Mouse (Mus musculus) forebrain, embryonic 11.5 days (tissue): Measurements from ENCODE around the gene Tubg2. TPM values are rescaled to one million over a fixed set of nuclear protein-coding genes. Genes with fewer than 3 reads are reported as not detected.
"Not testable (repeated sequence)": the region's sequence is repeated elsewhere in the genome, so short reads cannot be mapped to it uniquely, and the experiment has no call there.

Experiments used
- ATAC-seq: fragments of 200-750 bp; cut with Nextera tagmentation; replicated peaks from 2 replicates; pipeline ENCODE4 v1.8.0; 2017; ENCODE audit warnings: moderate TSS enrichment; ENCODE audit not compliant: low FRiP score
- DNase-seq: peaks from one replicate; pipeline ENCODE4 v3.0.0-alpha.2; 2017; ENCODE audit warnings: low spot score
- H3K27ac ChIP-seq: fragments of 300-500 bp; sonication (generic); 2 replicates; pipeline ENCODE4 v1.5.1; 2014; ENCODE audit warnings: low read depth, low read length
- H3K27me3 ChIP-seq: fragments of 300-500 bp; sonication (generic); 2 replicates; pipeline ENCODE4 v1.6.1; 2014; ENCODE audit warnings: mild to moderate bottlenecking, low read length, mixed read lengths; ENCODE audit not compliant: control insufficient read depth, insufficient read depth
- H3K36me3 ChIP-seq: fragments of 300-500 bp; sonication (generic); 2 replicates; pipeline ENCODE4 v1.6.1; 2014; ENCODE audit warnings: mild to moderate bottlenecking, low read length, moderate library complexity, mixed read lengths; ENCODE audit not compliant: control insufficient read depth, insufficient read depth
- H3K4me1 ChIP-seq: fragments of 300-500 bp; sonication (generic); replicated peaks from 2 replicates; pipeline ENCODE4 v1.6.1; 2014; ENCODE audit warnings: low read length, mixed read lengths; ENCODE audit not compliant: control insufficient read depth, insufficient read depth
- H3K4me2 ChIP-seq: fragments of 300-500 bp; sonication (generic); 2 replicates; pipeline ENCODE4 v1.6.1; 2014; ENCODE audit warnings: low read depth, mild to moderate bottlenecking, low read length, moderate library complexity, mixed read lengths; ENCODE audit not compliant: severe bottlenecking
- H3K4me3 ChIP-seq: fragments of 300-500 bp; sonication (generic); 2 replicates; pipeline ENCODE4 v1.5.1; 2014; ENCODE audit warnings: low read depth, low read length
- H3K9ac ChIP-seq: fragments of 300-500 bp; sonication (generic); 2 replicates; pipeline ENCODE4 v1.6.1; 2014; ENCODE audit warnings: low read length
- H3K9me3 ChIP-seq: fragments of 300-500 bp; sonication (generic); 2 replicates; pipeline ENCODE4 v1.6.1; 2016; ENCODE audit warnings: low read length, mixed read lengths; ENCODE audit not compliant: control insufficient read depth
- WGBS: fragments of 180-500 bp; shearing (Covaris S2); extraction: QIAGEN DNeasy Blood & Tissue Kit; methylation state at CpG from one replicate; pipeline ENCODE4 v1.1.7; 2014; 5-methylcytosine and 5-hydroxymethylcytosine counted together
- polyA plus RNA-seq: library from polyadenylated mRNA; unstranded; fragments of >200 nt; fragmentation: Nextera tagmentation; extraction: Ambion mirVana; gene quantifications from 2 replicates; pipeline ENCODE4 v1.2.1, GENCODE M21; 2014

The Tubg2 gene
- polyA plus RNA-seq, 1 experiment from 2014 or later, result 3.9 TPM

- H3K4me2 ChIP-seq, H3K4me3 ChIP-seq, ATAC-seq, H3K9ac ChIP-seq, DNase-seq, H3K36me3 ChIP-seq, H3K9me3 ChIP-seq, H3K27ac ChIP-seq: not testable (repeated sequence)
- H3K4me1 ChIP-seq, result peaks cover 22% of the 10 kb centered on the region
- H3K27me3 ChIP-seq, result peaks cover 27% of the 10 kb centered on the region
- WGBS, result 73% methylated on average over 8 of the region's 10 CpGs
These were observed 4.4 kb downstream of the Tubg2 start for GRCm38 (mm10) chr11:101160151-101160550.

DNA sequence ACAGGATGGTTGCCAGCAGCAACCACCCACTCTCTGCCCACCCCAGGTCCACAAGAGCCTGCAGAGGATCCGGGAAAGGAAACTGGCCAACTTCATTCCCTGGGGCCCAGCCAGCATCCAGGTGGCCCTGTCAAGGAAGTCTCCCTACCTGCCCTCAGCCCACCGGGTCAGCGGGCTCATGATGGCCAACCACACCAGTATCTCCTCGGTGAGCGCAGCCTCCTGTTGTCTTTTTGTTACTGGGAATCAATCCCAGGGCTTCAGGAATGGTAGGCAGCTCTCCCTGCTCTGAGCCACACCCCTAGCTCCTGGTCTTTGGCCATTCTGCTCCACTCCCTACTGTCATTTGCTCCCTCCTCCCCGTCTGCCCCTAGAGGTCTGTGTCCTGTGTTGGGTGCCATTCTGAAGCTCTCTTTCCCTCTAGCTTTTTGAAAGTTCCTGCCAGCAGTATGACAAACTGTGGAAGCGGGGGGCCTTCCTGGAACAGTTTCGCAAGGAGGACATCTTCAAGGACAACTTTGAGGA lies 5.3 kb downstream of the Tubg2 start:
- DNase-seq, result not testable (repeated sequence)

DNA sequence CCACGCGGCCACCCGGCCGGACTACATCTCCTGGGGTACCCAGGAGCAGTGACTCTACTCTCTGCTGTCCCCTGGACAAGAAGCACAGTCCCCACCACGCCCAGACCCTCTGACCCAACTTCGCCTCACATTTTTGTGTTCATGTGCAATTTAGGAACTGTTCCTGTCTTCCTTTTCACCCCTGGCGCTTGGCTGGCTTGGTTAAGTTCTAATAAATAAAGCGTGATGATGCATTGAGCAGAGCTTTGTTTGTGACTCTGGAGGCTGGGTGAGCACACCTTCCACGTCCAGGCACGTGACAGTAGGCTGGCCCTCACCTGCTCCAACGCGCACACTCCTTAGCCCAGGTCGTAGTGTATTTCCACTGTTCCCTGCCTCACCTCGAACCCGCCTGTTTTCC lies 5.8 kb downstream of the Tubg2 start:
- Histone ChIP-seq H3K27me3 (peaks cover 39% of the 10 kb centered on the region), H3K9me3 (no peaks in the 10 kb centered on the region), H3K27ac (no peak overlapping the region), H3K4me1 (peaks cover 14% of the 10 kb centered on the region), H3K9ac (no peak overlapping the region), H3K36me3 (no peaks in the 10 kb centered on the region), H3K4me3 (no peak overlapping the region), H3K4me2 (no peak overlapping the region)
- 87% methylated on average over 15 of the region's 15 CpGs for WGBS
- ATAC-seq, result no peak
- no peak for DNase-seq

More for the DNA sequence above, 5.3 kb downstream of the Tubg2 start:
- not testable (repeated sequence) for H3K27ac ChIP-seq, H3K9ac ChIP-seq, ATAC-seq, H3K9me3 ChIP-seq, H3K36me3 ChIP-seq, H3K4me2 ChIP-seq, H3K4me3 ChIP-seq
- H3K4me1 ChIP-seq, result peaks cover 15% of the 10 kb centered on the region
- H3K27me3 ChIP-seq, result peaks cover 36% of the 10 kb centered on the region
- 78% methylated on average over 6 of the region's 8 CpGs for WGBS

DNA sequence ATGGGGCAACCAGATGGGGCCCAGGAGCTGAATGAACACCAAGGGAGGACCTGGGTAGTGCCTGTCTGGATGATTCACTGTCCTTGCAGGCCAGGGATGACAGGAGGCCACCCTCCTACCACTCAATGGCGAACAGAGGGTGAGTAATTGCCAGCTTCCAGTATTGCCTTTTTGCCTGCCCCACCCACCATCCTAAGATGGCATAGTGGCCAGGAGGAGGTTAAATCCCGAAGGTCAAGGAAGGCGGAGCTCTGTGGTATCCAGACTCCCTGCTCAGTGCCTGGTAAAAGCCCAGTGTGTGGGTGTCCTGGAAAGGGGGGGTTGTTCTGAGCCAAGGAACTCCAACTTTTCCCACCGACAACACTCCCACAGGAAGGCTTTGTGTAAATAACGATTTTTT lies 6.6 kb downstream of the Tubg2 start:
- H3K27me3 ChIP-seq, result peaks cover 47% of the 10 kb centered on the region
- peaks cover 14% of the 10 kb centered on the region for H3K4me1 ChIP-seq
- WGBS, result 54% methylated on average over 5 of the region's 5 CpGs
- ATAC-seq, result no peak
- no peak for DNase-seq
- H3K4me2 ChIP-seq, result no peak overlapping the region
- H3K27ac ChIP-seq, result no peak overlapping the region
- H3K9me3 ChIP-seq, result no peaks in the 10 kb centered on the region
- H3K9ac ChIP-seq, result no peak overlapping the region
- no peak overlapping the region for H3K4me3 ChIP-seq
- H3K36me3 ChIP-seq, result no peaks in the 10 kb centered on the region

- no peak overlapping the region for H3K4me2 ChIP-seq
- DNase-seq (no peak), ATAC-seq (no peak)
- peaks cover 14% of the 10 kb centered on the region for H3K4me1 ChIP-seq
- no peaks in the 10 kb centered on the region for H3K36me3 ChIP-seq
- H3K9ac ChIP-seq, result no peak overlapping the region
- H3K27me3 ChIP-seq, result peaks cover 51% of the 10 kb centered on the region
- no peak overlapping the region for H3K4me3 ChIP-seq
- no peak overlapping the region for H3K27ac ChIP-seq
- 52% methylated on average over 5 of the region's 5 CpGs for WGBS
- no peaks in the 10 kb centered on the region for H3K9me3 ChIP-seq
These were observed 7.1 kb downstream of the Tubg2 start for GRCm38 (mm10) chr11:101162772-101163171.

- no peak for DNase-seq
- H3K9ac ChIP-seq, result peak overlapping the region; percentile 12; the same call in 1 of the 2 replicates
- peak overlapping the region; percentile 45 for H3K4me2 ChIP-seq
- no peaks in the 10 kb centered on the region for H3K9me3 ChIP-seq
- no peaks in the 10 kb centered on the region for H3K36me3 ChIP-seq
- ATAC-seq, result no peak
- WGBS, result 7% methylated on average over 48 of the region's 49 CpGs
- no peak overlapping the region for H3K27ac ChIP-seq
- peak overlapping the region; percentile 18 for H3K4me3 ChIP-seq
- peaks cover 61% of the 10 kb centered on the region for H3K27me3 ChIP-seq
- H3K4me1 ChIP-seq, result peaks cover 14% of the 10 kb centered on the region
These were observed 8.0 kb downstream of the Tubg2 start for GRCm38 (mm10) chr11:101163476-101164350.

GRCm38 (mm10) chr11:101164351-101164665 lies 8.6 kb downstream of the Tubg2 start:
- Histone ChIP-seq H3K4me3 (peak overlapping the region; percentile 18), H3K4me1 (peaks cover 14% of the 10 kb centered on the region), H3K9ac (peak overlapping the region; percentile 12; the same call in 1 of the 2 replicates), H3K36me3 (no peaks in the 10 kb centered on the region), H3K27me3 (peaks cover 67% of the 10 kb centered on the region), H3K9me3 (no peaks in the 10 kb centered on the region), H3K27ac (no peak overlapping the region), H3K4me2 (peak overlapping the region; percentile 45)
- ATAC-seq (no peak), DNase-seq (no peak)
- WGBS, result 2% methylated on average over 20 of the region's 21 CpGs

DNA sequence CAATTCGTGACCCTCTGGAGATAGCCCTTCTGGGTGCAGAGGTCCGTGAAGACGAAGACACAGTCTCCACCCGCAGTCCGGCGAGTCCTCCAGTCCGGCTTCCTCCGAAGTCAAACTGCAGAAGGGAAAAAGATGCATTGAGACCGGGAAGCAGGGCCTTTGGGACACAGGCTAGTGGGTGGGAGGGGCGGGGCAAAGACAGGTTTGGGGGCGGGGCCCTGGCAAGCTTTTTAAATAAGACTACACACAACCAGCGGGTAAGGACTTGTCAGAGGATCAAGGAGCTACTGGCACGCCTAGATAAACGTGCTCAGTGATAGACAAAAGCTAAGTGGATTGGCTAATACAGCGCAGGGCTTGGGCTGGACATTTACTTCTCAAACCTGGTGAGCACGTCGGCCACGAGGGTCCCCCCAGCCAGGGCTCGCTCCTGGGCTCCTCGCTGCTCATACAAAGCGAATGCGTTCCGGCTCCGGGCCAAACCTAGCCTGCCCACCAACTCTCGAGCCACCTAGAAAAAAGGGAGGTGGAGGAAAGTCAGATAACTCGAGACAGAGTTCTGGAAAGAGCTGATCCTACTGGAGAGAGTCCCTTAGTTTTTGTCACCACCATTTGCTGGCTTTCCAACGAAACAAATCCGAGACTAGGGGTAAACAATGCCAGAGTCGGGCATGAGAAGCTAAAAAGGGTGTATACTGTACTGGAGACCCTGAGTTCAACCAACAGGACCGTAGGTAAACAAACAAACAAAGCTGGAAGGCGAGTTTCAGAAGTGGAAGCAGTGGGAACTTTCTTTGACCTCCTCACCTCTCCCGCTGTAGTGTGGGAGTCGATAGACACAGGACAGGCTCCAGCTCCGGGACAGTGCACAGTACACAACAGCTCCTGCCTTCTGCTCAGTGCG lies 9.2 kb downstream of the Tubg2 start:
- Histone ChIP-seq H3K36me3 (no peaks in the 10 kb centered on the region), H3K9ac (no peak overlapping the region; the same call in 1 of the 2 replicates), H3K27me3 (peaks cover 72% of the 10 kb centered on the region), H3K9me3 (no peaks in the 10 kb centered on the region), H3K4me2 (peak overlapping the region; percentile 45), H3K27ac (no peak overlapping the region), H3K4me3 (no peak overlapping the region), H3K4me1 (peaks cover 17% of the 10 kb centered on the region)
- no peak for DNase-seq
- no peak for ATAC-seq
- 7% methylated on average over 35 of the region's 35 CpGs for WGBS
